Mouse (Mus musculus): ENCODE data around the gene Olfr1120.

GRCm38 (mm10) chr2:87383935-87384334 lies 29.3 kb downstream of the Olfr1120 start:
- TF ChIP-seq CTCF (IDR thresholded peaks at IDR 0.05) (no peak), POLR2A (IDR thresholded peaks at IDR 0.05; ENCODE audit: insufficient read depth, low read depth, low read length) (no peak)

Data from heart, adult 2 months (tissue).